Mouse (Mus musculus) liver, embryonic 13.5 days (tissue): ENCODE measurements around the gene Txnrd2. TPM values are rescaled to one million over a fixed set of nuclear protein-coding genes. Genes with fewer than 3 reads are reported as not detected.
A peak's percentile ranks its signal among the peaks of the same experiment; 100 is the strongest.

ENCODE experiments used
- ATAC-seq: fragments of 200-750 bp; cut with Nextera tagmentation; 2 replicates; pipeline ENCODE4 v1.8.0; 2017; ENCODE audit warnings: low read depth, mild to moderate bottlenecking, moderate number of reproducible peaks, moderate library complexity
- DNase-seq: peaks from one replicate; pipeline ENCODE4 v3.0.0; 2022
- H3K27ac ChIP-seq: fragments of 300-500 bp; sonication (generic); 2 replicates; pipeline ENCODE4 v1.5.1; 2015; ENCODE audit warnings: moderate library complexity, mild to moderate bottlenecking, inconsistent platforms
- H3K27me3 ChIP-seq: fragments of 300-500 bp; sonication (generic); 2 replicates; pipeline ENCODE4 v1.6.1; 2015; ENCODE audit warnings: mild to moderate bottlenecking, inconsistent platforms
- H3K36me3 ChIP-seq: fragments of 300-500 bp; sonication (generic); 2 replicates; pipeline ENCODE4 v1.6.1; 2015; ENCODE audit warnings: mild to moderate bottlenecking, inconsistent platforms
- H3K4me1 ChIP-seq: fragments of 300-500 bp; sonication (generic); replicated peaks from 2 replicates; pipeline ENCODE4 v1.6.1; 2015; ENCODE audit warnings: inconsistent platforms
- H3K4me2 ChIP-seq: fragments of 300-500 bp; sonication (generic); 2 replicates; pipeline ENCODE4 v1.6.1; 2015; ENCODE audit warnings: inconsistent platforms, mild to moderate bottlenecking, moderate library complexity
- H3K4me3 ChIP-seq: fragments of 300-500 bp; sonication (generic); replicated peaks from 2 replicates; pipeline ENCODE4 v1.5.1; 2015; ENCODE audit warnings: mild to moderate bottlenecking, inconsistent platforms
- H3K9ac ChIP-seq: fragments of 300-500 bp; sonication (generic); 2 replicates; pipeline ENCODE4 v1.6.1; 2015; ENCODE audit warnings: mild to moderate bottlenecking, inconsistent platforms
- H3K9me3 ChIP-seq: fragments of 300-500 bp; sonication (generic); replicated peaks from 2 replicates; pipeline ENCODE4 v1.6.1; 2016; ENCODE audit warnings: inconsistent platforms
- WGBS: fragments of 180-500 bp; shearing (Covaris S2); methylation state at CpG from one replicate; pipeline ENCODE4 v1.1.7; 2015; ENCODE audit not compliant: insufficient replicate concordance; 5-methylcytosine and 5-hydroxymethylcytosine counted together
- polyA plus RNA-seq: library from polyadenylated mRNA; unstranded; fragments of >200 nt; fragmentation: Nextera tagmentation; extraction: Ambion mirVana; gene quantifications from 2 replicates; pipeline ENCODE4 v1.2.1, GENCODE M21; 2015

Txnrd2 gene
- polyA plus RNA-seq, 1 experiment from 2014 or later, result 112 TPM

DNA sequence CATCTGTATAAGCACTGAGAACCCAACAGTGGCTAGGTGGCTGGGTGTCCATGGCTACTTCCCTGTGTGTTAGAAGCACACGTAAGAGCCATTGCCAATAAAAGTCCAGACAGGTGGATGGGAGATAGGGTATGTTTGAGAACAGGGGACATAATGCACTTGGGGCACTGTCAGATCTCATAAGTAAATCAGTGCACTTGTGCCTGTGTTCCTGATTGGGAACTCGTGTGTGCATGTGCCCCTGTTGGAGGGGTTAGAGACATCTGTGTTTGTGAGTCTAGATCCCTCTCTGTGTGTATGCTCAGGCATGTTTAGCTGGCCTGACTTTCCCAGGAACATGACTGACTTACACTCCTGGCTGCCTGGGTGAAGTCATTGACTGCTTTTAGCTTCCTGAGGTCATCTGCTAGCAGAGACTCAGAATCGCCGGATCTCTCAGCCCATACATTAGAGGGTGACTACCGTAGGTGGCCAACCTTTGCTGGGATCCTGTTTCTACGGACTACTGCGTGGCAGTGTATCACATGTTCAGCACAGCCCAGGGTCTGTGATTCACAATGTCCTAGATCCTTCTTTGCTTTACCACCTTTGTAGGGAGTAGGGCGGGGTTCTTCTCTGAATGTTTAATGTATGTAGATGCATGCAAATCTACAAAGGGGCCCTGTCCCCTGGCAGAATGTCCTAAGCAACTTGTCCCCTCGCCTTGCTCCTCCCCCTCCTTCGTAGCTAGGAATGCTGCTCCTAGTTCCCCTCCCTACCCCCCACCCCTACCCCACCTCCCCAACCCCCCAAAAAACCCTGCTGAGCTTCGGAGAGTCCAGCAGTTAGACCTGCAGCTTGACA is 31.2 kb upstream of the Txnrd2 start:
- 60% methylated on average over 11 of the region's 11 CpGs for WGBS
- H3K4me3 ChIP-seq, result no peak overlapping the region

DNA sequence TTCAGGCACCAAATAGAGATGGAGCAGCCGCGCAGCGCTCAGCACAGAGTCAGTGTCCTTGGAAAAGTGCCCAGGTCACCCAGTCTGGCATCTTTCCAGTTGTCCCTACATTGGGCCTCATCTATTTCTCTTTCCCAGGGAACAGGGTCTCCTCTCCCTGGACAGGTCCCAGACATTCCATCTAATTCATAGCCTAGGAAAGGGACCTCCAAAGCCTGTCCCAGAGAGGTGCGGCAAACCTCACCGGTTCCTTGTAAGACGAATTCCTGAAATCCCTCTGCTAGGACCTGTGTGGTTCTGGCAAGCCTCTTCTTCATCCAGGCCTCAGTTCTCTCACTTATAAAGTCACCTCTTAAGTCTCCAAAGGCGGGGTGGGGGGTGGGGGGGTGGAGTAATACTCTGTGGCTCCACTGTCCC is 30.6 kb upstream of the Txnrd2 start:
- H3K36me3 ChIP-seq, result peaks cover 13% of the 10 kb centered on the region
- no peak overlapping the region for H3K9ac ChIP-seq
- H3K4me3 ChIP-seq, result no peak overlapping the region
- no peaks in the 10 kb centered on the region for H3K27me3 ChIP-seq
- DNase-seq (no peak), ATAC-seq (no peak)
- no peak overlapping the region for H3K4me2 ChIP-seq
- H3K4me1 ChIP-seq, result peaks cover 64% of the 10 kb centered on the region
- H3K9me3 ChIP-seq, result no peaks in the 10 kb centered on the region
- H3K27ac ChIP-seq, result no peak overlapping the region
- 72% methylated on average over 6 of the region's 7 CpGs for WGBS

More for the DNA sequence above, 31.2 kb upstream of the Txnrd2 start:
- H3K4me2 ChIP-seq, result no peak overlapping the region
- peaks cover 13% of the 10 kb centered on the region for H3K36me3 ChIP-seq
- H3K9ac ChIP-seq, result no peak overlapping the region
- no peak for DNase-seq
- H3K27me3 ChIP-seq, result no peaks in the 10 kb centered on the region
- H3K4me1 ChIP-seq, result peaks cover 66% of the 10 kb centered on the region
- no peak for ATAC-seq
- no peak overlapping the region for H3K27ac ChIP-seq
- no peaks in the 10 kb centered on the region for H3K9me3 ChIP-seq

DNA sequence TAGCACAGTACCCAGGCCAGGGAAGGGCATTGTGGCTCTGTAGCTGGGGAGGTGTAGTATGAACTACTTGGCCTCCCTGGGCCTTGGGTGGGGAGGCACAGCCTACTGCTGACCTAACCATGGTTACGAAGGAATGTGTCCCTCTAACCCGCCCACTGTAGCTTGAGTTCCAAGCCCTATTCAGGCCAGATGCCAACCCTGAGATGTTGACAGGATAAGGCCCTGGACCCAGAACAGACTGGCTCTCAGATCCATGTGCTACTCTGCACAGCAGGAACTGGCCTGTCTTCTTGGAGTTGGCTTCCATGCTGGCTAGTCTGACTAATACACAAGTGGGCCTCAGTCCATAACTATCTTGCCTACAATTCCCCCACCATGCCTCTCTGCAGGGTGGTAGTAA is 30.0 kb upstream of the Txnrd2 start:
- no peak for DNase-seq
- Histone ChIP-seq H3K9ac (no peak overlapping the region), H3K36me3 (peaks cover 13% of the 10 kb centered on the region), H3K27ac (no peak overlapping the region), H3K9me3 (no peaks in the 10 kb centered on the region), H3K4me3 (no peak overlapping the region), H3K27me3 (no peaks in the 10 kb centered on the region), H3K4me1 (peaks cover 59% of the 10 kb centered on the region), H3K4me2 (no peak overlapping the region)
- 70% methylated on average over 2 of the region's 2 CpGs for WGBS
- ATAC-seq, result no peak

DNA sequence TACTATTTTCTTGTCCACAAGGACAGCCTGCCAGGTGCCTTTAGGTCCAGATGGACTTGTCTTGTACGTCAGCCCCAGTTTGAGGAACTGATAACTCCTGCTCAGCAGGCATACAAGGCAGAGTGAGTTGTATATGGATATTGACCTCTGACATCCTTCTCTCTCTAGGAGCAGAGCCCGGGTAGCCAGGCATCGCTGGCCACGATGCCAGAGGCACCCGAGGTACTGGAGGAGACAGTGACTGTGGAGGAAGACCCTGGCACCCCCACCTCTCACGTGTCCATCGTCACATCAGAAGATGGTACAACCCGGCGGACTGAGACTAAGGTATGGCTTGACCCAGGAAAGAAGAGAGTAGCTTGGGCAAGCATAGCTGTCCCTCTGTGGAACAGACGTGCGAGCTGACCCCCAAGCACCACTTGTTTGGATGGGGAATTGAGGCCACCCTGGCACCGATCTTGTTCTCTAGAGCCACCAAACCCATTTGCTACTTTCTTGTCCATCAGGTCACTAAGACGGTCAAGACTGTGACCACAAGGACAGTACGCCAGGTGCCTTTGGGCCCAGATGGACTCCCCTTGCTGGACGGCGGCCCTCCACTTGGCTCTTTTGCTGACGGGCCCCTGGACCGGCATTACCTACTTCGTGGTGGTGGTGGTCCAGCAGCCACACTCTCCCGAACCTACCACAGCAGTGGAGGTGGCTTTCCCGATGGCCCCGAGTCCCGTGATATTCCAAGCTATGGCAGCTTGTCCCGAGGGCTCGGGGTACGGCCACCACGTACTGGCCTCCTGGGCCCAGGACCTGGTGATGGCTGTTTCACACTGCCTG is 29.2 kb upstream of the Txnrd2 start:
- no peak for ATAC-seq
- H3K9ac ChIP-seq, result no peak overlapping the region
- no peaks in the 10 kb centered on the region for H3K9me3 ChIP-seq
- H3K4me1 ChIP-seq, result peaks cover 51% of the 10 kb centered on the region
- DNase-seq, result no peak
- H3K4me3 ChIP-seq, result no peak overlapping the region
- H3K4me2 ChIP-seq, result no peak overlapping the region
- H3K27ac ChIP-seq, result no peak overlapping the region
- H3K36me3 ChIP-seq, result peaks cover 18% of the 10 kb centered on the region
- 88% methylated on average over 27 of the region's 27 CpGs for WGBS
- no peaks in the 10 kb centered on the region for H3K27me3 ChIP-seq

DNA sequence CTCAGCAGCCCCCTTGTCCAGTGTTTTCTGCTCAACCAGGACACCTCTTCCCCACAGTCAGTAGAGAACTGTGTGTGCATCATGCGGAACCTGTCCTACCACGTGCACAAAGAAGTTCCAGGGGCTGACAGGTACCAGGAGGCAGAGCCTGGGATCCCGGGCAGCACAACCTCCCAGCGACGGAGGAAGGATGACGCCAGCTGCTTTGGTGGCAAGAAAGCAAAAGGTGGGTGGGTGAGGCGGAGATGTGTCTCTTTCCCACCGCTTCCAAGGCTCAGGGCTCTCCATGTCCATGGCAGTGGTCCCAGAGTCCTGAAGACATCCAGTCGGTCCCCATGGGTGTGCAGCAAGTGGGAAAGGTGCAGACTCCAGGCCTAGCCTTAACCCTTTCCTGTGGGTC is 26.2 kb upstream of the Txnrd2 start:
- no peak overlapping the region for H3K9ac ChIP-seq

DNA sequence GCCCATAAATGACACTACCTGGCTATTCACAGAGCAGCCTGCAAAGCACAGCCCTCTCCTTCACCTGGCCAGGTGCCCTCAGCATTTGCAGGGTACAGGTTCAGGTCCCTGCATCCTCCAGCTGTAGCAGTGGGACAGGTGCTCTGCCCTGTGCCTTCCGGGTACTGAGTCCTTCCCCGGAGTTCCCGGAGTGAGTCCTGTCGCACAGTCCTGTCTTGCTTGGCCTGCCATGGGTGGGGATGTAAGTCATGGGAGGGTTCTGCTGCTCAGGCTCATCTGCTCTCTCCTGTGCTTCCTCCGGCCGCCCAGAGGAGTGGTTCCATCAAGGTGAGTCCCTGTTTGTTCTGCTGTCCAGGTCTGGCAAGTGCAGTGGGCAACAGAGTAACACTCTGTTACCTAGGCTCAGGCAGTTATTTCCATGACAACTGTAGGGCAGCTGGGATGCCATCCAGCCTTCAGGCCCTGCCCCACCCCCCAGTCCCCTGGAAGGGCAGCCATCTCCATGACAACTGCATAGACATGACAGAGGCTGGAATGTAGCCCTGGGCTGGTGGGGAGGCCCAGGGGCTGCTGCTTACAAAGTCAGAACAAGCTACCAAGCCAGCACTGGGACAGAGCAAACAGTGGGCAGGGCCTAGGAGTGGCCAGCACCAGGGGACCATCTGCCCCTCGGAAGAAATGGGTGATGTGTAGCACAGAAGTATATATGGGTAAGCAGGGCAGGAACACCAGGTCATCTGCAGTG is 25.5 kb upstream of the Txnrd2 start:
- peaks cover 25% of the 10 kb centered on the region for H3K4me1 ChIP-seq
- peaks cover 28% of the 10 kb centered on the region for H3K36me3 ChIP-seq
- no peaks in the 10 kb centered on the region for H3K27me3 ChIP-seq
- no peaks in the 10 kb centered on the region for H3K9me3 ChIP-seq
- no peak overlapping the region for H3K4me3 ChIP-seq
- H3K27ac ChIP-seq, result no peak overlapping the region
- DNase-seq (no peak), ATAC-seq (no peak)
- 78% methylated on average over 7 of the region's 7 CpGs for WGBS
- H3K9ac ChIP-seq, result no peak overlapping the region
- H3K4me2 ChIP-seq, result no peak overlapping the region

More for the DNA sequence above, 26.2 kb upstream of the Txnrd2 start:
- H3K9me3 ChIP-seq, result no peaks in the 10 kb centered on the region
- DNase-seq, result no peak
- H3K4me2 ChIP-seq, result no peak overlapping the region
- no peaks in the 10 kb centered on the region for H3K27me3 ChIP-seq
- H3K27ac ChIP-seq, result no peak overlapping the region
- H3K36me3 ChIP-seq, result peaks cover 27% of the 10 kb centered on the region
- peaks cover 24% of the 10 kb centered on the region for H3K4me1 ChIP-seq
- ATAC-seq, result no peak
- H3K4me3 ChIP-seq, result no peak overlapping the region
- 73% methylated on average over 9 of the region's 9 CpGs for WGBS

DNA sequence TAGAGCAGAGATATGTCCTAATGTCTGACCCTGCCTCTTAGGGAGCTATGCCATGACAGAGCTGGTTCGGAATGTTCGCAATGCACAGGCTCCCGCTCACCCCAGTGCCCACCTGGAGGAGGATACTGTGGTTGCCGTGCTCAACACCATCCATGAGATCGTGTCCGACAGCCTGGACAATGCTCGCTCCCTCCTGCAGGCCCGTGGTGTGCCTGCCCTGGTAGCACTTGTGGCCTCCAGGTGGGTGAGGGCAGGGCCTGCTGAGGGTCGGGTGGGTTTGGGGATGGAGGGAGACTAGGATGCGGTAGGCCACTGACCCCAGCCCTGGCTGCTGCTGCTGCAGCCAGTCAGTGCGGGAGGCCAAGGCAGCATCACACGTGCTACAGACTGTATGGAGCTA is 22.9 kb upstream of the Txnrd2 start:
- DNase-seq, result no peak
- Histone ChIP-seq H3K27ac (no peak overlapping the region), H3K4me2 (no peak overlapping the region), H3K36me3 (peaks cover 37% of the 10 kb centered on the region), H3K27me3 (no peaks in the 10 kb centered on the region), H3K9me3 (no peaks in the 10 kb centered on the region), H3K4me3 (no peak overlapping the region), H3K4me1 (peaks cover 30% of the 10 kb centered on the region), H3K9ac (no peak overlapping the region)
- no peak for ATAC-seq
- 89% methylated on average over 12 of the region's 12 CpGs for WGBS

DNA sequence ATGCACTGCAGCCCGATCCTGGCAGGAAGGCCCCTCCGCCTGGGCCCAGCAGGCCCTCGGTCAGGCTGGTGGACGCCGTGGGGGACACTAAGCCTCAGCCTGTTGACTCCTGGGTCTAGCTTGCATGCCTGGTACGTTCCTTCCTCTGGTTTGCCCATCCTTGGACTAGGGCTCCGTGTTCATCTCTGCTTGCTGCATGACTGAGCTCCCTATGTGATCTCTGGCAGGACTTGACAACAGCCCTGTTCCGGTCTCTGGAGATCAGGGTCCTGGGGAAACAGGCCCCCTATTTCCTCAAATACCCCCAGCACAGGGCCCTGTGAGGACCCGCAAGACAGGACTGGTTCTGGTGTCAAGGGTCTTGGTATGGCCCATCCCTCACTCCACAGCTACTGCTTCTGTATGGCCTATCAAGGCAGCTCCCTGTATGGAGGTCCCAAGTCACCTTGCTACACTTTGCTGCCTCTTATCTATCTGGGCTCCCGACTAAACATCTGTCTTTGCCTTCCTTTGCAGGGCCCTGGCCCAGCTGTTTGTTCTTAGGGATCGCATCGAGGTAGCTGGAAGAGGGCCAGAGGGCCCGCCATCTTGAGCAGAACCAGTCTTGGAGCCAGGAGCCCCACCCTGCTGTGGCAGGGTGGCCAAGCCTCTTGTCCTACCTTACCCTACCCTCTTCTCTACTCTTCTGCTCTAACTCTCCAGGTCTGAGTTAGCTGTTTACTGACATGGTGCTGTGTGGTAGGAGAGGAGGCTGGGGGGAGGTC is 20.9 kb upstream of the Txnrd2 start:
- no peaks in the 10 kb centered on the region for H3K27me3 ChIP-seq
- no peaks in the 10 kb centered on the region for H3K9me3 ChIP-seq
- H3K36me3 ChIP-seq, result peaks cover 50% of the 10 kb centered on the region
- no peak overlapping the region for H3K4me3 ChIP-seq
- 72% methylated on average over 13 of the region's 13 CpGs for WGBS
- ATAC-seq (0 out of 2 replicates have a peak, but pooled peaks have one; percentile 19), DNase-seq (no peak)
- H3K4me1 ChIP-seq, result peaks cover 19% of the 10 kb centered on the region
- H3K27ac ChIP-seq, result peak overlapping the region; percentile 40
- H3K9ac ChIP-seq, result 0 out of 2 replicates have a peak overlapping the region, but pooled peaks have one; percentile 33
- H3K4me2 ChIP-seq, result no peak overlapping the region

DNA sequence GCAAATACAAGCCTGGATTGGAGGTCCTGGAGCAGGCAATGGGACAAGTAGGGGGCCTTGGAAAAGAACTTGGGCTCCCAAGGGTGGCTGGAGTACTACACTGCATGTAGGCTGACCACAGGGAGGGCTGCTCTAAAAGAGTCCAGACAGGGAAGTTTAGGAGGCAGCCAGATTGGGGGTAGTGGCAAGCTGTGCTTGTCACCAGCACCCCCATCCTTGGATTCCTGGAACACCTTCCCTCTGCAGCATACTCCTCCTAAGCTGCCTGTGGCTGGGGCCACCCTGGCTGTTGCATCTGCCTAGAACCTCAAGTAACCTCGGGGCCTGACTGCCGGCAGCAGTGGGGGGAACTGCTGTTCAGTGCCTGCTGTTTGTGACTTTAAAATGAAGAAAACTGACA is 20.3 kb upstream of the Txnrd2 start:
- ATAC-seq (no peak), DNase-seq (no peak)
- Histone ChIP-seq H3K27me3 (no peaks in the 10 kb centered on the region), H3K9ac (0 out of 2 replicates have a peak overlapping the region, but pooled peaks have one; percentile 33), H3K9me3 (no peaks in the 10 kb centered on the region), H3K27ac (peak overlapping the region; percentile 40; the same call in 1 of the 2 replicates), H3K4me1 (peaks cover 15% of the 10 kb centered on the region), H3K36me3 (peaks cover 56% of the 10 kb centered on the region), H3K4me3 (no peak overlapping the region), H3K4me2 (no peak overlapping the region)
- WGBS, result 58% methylated on average over 2 of the region's 2 CpGs

DNA sequence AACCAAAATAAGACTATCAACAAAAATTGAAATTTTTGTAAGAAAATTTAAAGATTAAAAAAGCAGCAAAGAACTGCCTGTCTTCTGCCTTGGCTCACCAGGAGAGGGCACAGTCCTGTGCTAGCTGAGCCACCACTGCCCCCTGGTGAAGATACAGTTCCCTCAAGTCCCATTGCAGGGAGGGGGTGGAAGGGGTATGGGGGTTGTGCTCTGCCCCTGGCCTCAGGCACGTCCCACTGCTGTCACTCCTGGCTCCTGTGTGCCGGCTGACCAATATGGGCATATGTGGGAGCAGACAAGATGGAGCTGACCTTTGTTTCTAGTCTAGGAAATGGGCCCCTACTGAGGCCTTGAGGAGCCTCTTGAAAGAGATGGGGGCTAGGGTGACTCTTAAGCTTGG is 19.9 kb upstream of the Txnrd2 start:
- Histone ChIP-seq H3K4me3 (no peak overlapping the region), H3K36me3 (peaks cover 60% of the 10 kb centered on the region), H3K4me1 (peaks cover 15% of the 10 kb centered on the region), H3K9me3 (no peaks in the 10 kb centered on the region), H3K27me3 (no peaks in the 10 kb centered on the region), H3K9ac (no peak overlapping the region), H3K27ac (0 out of 2 replicates have a peak overlapping the region, but pooled peaks have one; percentile 3), H3K4me2 (no peak overlapping the region)
- 13% methylated on average over 2 of the region's 2 CpGs for WGBS
- DNase-seq (no peak), ATAC-seq (peak; percentile 57)
